Mouse (Mus musculus): ENCODE measurements at regions not wholly inside any gene's neighbourhood (a gene's known extent, or its start where the extent isn't known, plus 50 kb on each side); places are given as distances from the start of the nearest gene placed in this dataset.

- no peak for DNase-seq (ENCODE audit: extremely low read depth, low read depth)
Measured at GRCm38 (mm10) chr15:72312417-72312816, 1521.9 kb upstream of the Gm6569 start.

- no peak for DNase-seq (ENCODE audit: extremely low read depth, low read depth)
Measured at GRCm38 (mm10) chr15:72321528-72321927, 1512.8 kb upstream of the Gm6569 start.

- DNase-seq (ENCODE audit: extremely low read depth, low read depth): no peak
Measured at GRCm38 (mm10) chr15:72322127-72322526, 1512.2 kb upstream of the Gm6569 start.

- DNase-seq (ENCODE audit: extremely low read depth, low read depth): peak; percentile 6
Measured at GRCm38 (mm10) chr15:72323158-72323557, 1511.2 kb upstream of the Gm6569 start.

- DNase-seq (ENCODE audit: extremely low read depth, low read depth): no peak
Measured at GRCm38 (mm10) chr15:72331262-72331661, 1503.1 kb upstream of the Gm6569 start.

GRCm38 (mm10) chr15:72334497-72334896, 1499.9 kb upstream of the Gm6569 start:
- no peak for DNase-seq (ENCODE audit: extremely low read depth, low read depth)

GRCm38 (mm10) chr15:72339629-72340028, 1494.7 kb upstream of the Gm6569 start:
- no peak for DNase-seq (ENCODE audit: extremely low read depth, low read depth)

GRCm38 (mm10) chr15:72341991-72342390, 1492.4 kb upstream of the Gm6569 start:
- no peak for DNase-seq (ENCODE audit: extremely low read depth, low read depth)

GRCm38 (mm10) chr15:72342504-72342903, 1491.9 kb upstream of the Gm6569 start:
- DNase-seq (ENCODE audit: extremely low read depth, low read depth): no peak

GRCm38 (mm10) chr15:72343794-72344193, 1490.6 kb upstream of the Gm6569 start:
- peak; percentile 2 for DNase-seq (ENCODE audit: extremely low read depth, low read depth)

- no peak for DNase-seq (ENCODE audit: extremely low read depth, low read depth)
Measured at GRCm38 (mm10) chr15:72353371-72353770, 1481.0 kb upstream of the Gm6569 start.

- DNase-seq (ENCODE audit: extremely low read depth, low read depth): no peak
Measured at GRCm38 (mm10) chr15:72355626-72356025, 1478.7 kb upstream of the Gm6569 start.

GRCm38 (mm10) chr15:72359636-72360035, 1474.7 kb upstream of the Gm6569 start:
- no peak for DNase-seq (ENCODE audit: extremely low read depth, low read depth)

- no peak for DNase-seq (ENCODE audit: extremely low read depth, low read depth)
Measured at GRCm38 (mm10) chr15:72360049-72360448, 1474.3 kb upstream of the Gm6569 start.

GRCm38 (mm10) chr15:72360463-72361030, 1473.8 kb upstream of the Gm6569 start:
- no peak for DNase-seq (ENCODE audit: extremely low read depth, low read depth)

- no peak for DNase-seq (ENCODE audit: extremely low read depth, low read depth)
Measured at GRCm38 (mm10) chr15:72373041-72373440, 1461.3 kb upstream of the Gm6569 start.

GRCm38 (mm10) chr15:72377201-72377600, 1457.2 kb upstream of the Gm6569 start:
- DNase-seq (ENCODE audit: extremely low read depth, low read depth): no peak

GRCm38 (mm10) chr15:72379291-72379690, 1455.1 kb upstream of the Gm6569 start:
- DNase-seq (ENCODE audit: extremely low read depth, low read depth): no peak

GRCm38 (mm10) chr15:72381164-72381563, 1453.2 kb upstream of the Gm6569 start:
- no peak for DNase-seq (ENCODE audit: extremely low read depth, low read depth)

GRCm38 (mm10) chr15:72381744-72382143, 1452.6 kb upstream of the Gm6569 start:
- no peak for DNase-seq (ENCODE audit: extremely low read depth, low read depth)

- no peak for DNase-seq (ENCODE audit: extremely low read depth, low read depth)
Measured at GRCm38 (mm10) chr15:72382521-72382920, 1451.8 kb upstream of the Gm6569 start.

- no peak for DNase-seq (ENCODE audit: extremely low read depth, low read depth)
Measured at GRCm38 (mm10) chr15:72383062-72383461, 1451.3 kb upstream of the Gm6569 start.

- no peak for DNase-seq (ENCODE audit: extremely low read depth, low read depth)
Measured at GRCm38 (mm10) chr15:72383470-72383869, 1450.9 kb upstream of the Gm6569 start.

- DNase-seq (ENCODE audit: extremely low read depth, low read depth): no peak
Measured at GRCm38 (mm10) chr15:72393226-72393625, 1441.1 kb upstream of the Gm6569 start.

Measured in MEL-GATA-1-ER (cell line).